Mouse (Mus musculus) lung, postnatal 0 days (tissue): ENCODE measurements around the gene Cplane1.

Source experiments
- CTCF ChIP-seq: IDR thresholded peaks from 2 replicates; pipeline ENCODE4 v1.5.1; 2016; ENCODE audit warnings: antibody characterized with exemption, mild to moderate bottlenecking
- EP300 ChIP-seq: IDR thresholded peaks from 2 replicates; pipeline ENCODE4 v1.6.1; 2016; ENCODE audit warnings: antibody characterized with exemption, mild to moderate bottlenecking, control low read depth

GRCm38 (mm10) chr15:8267211-8267610, 98.3 kb downstream of the Cplane1 start:
- TF ChIP-seq CTCF, result no peak
- TF ChIP-seq EP300, result no peak
